ENCODE assay signal across 7 mouse cellular contexts in the genomic region with DNA sequence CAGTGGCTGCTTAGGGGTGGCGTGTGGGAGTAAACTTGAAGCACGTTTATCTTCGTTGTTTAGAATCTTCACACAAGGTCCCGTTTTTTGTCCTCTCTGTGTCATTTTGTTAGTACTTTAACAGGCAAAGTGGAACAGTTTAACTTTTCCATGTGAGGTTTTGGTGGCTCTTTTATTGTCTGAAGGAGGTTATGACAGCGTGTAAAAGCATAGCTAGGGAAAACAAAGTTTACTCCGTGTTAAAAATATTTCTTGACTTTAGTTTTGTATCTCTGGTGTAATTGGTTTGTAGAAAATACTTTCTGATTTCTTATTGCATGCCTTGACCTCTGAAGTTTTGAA. TPM values are rescaled to one million over a fixed set of nuclear protein-coding genes. Genes with fewer than 3 reads are reported as not detected.
DNase-seq lines count a peak whose midpoint lies in the region; ATAC-seq and TF ChIP-seq lines count a peak whose summit lies in the region.

No protein-coding gene starts in this region.

- peaks cover 9% of the 10 kb centered on the region for H3K4me1 ChIP-seq in lung, adult 2 months (ENCODE audit: control insufficient read depth, insufficient read depth, low read length)
- H3K4me1 ChIP-seq in embryonic facial prominence, embryonic 15.5 days = peaks cover 18% of the 10 kb centered on the region
- peaks cover 39% of the 10 kb centered on the region for H3K4me1 ChIP-seq in limb, embryonic 10.5 days
- H3K4me1 ChIP-seq in olfactory bulb, adult 2 months (ENCODE audit: control insufficient read depth, insufficient read depth, low read length) = peaks cover 4% of the 10 kb centered on the region

- H3K4me2 ChIP-seq in embryonic facial prominence, embryonic 15.5 days (replicated peaks) = peak overlapping the region; percentile 78

- WGBS in lung, adult 2 months = 1% methylated on average over 6 of the region's 6 CpGs
- WGBS in embryonic facial prominence, embryonic 15.5 days = 6% methylated on average over 6 of the region's 6 CpGs
- 14% methylated on average over 6 of the region's 6 CpGs for WGBS in limb, embryonic 10.5 days
- WGBS in olfactory bulb, adult 2 months = 7% methylated on average over 6 of the region's 6 CpGs

- H3K9ac ChIP-seq in embryonic facial prominence, embryonic 15.5 days = peak overlapping the region; percentile 70; the same call in 1 of the 2 replicates

- no peaks in the 10 kb centered on the region for H3K9me3 ChIP-seq in embryonic facial prominence, embryonic 15.5 days (replicated peaks)
- no peaks in the 10 kb centered on the region for H3K9me3 ChIP-seq in limb, embryonic 10.5 days (replicated peaks)

- no peak for TF ChIP-seq CTCF in lung, adult 2 months (IDR thresholded peaks at IDR 0.05; ENCODE audit: insufficient read depth, low read length)
- TF ChIP-seq CTCF in olfactory bulb, adult 2 months (IDR thresholded peaks at IDR 0.05; ENCODE audit: insufficient read depth, low read depth, low read length) = no peak

- H3K27ac ChIP-seq in embryonic facial prominence, embryonic 15.5 days (replicated peaks) = peak overlapping the region; percentile 94; the same call in 1 of the 2 replicates
- H3K27ac ChIP-seq in limb, embryonic 10.5 days = peak overlapping the region; percentile 96
- no peak overlapping the region for H3K27ac ChIP-seq in olfactory bulb, adult 2 months (ENCODE audit: insufficient read depth, low read depth, low read length)

- H3K4me3 ChIP-seq in lung, adult 2 months (replicated peaks; ENCODE audit: extremely low read depth, low read depth, low read length) = peak overlapping the region; percentile 92
- H3K4me3 ChIP-seq in embryonic facial prominence, embryonic 15.5 days (replicated peaks) = peak overlapping the region; percentile 66
- peak overlapping the region; percentile 95 for H3K4me3 ChIP-seq in limb, embryonic 10.5 days
- H3K4me3 ChIP-seq in olfactory bulb, adult 2 months (ENCODE audit: insufficient read depth, low read depth, low read length) = peak overlapping the region; percentile 93; the same call in 1 of the 2 replicates

- no peak for ATAC-seq in embryonic facial prominence, embryonic 15.5 days (ENCODE audit: insufficient number of reproducible peaks, low FRiP score, low TSS enrichment, low read depth)

- TF ChIP-seq POLR2A in lung, adult 2 months (IDR thresholded peaks at IDR 0.05; ENCODE audit: borderline replicate concordance, extremely low read depth, low read depth, low read length) = no peak
- TF ChIP-seq POLR2A in olfactory bulb, adult 2 months (IDR thresholded peaks at IDR 0.05; ENCODE audit: insufficient read depth, low read depth, low read length) = no peak

- H3K27me3 ChIP-seq in embryonic facial prominence, embryonic 15.5 days = no peaks in the 10 kb centered on the region
- H3K27me3 ChIP-seq in limb, embryonic 10.5 days (ENCODE audit: low read depth, poor library complexity, severe bottlenecking) = no peaks in the 10 kb centered on the region

- no peak for DNase-seq in lung, adult 2 months
- no peak for DNase-seq in lung, postnatal 36 days
- no peak for DNase-seq in limb, embryonic 10.5 days (ENCODE audit: low spot score)
- DNase-seq in cerebellum, postnatal 14 days = no peak
- no peak for DNase-seq in urinary bladder, postnatal 4 days (ENCODE audit: low spot score in 2 of 2)

- H3K36me3 ChIP-seq in embryonic facial prominence, embryonic 15.5 days = no peaks in the 10 kb centered on the region
- no peaks in the 10 kb centered on the region for H3K36me3 ChIP-seq in limb, embryonic 10.5 days

RNA-seq across cellular contexts. Expression of a gene that starts 1.0 kb away (rescaled TPM):
- polyA plus RNA-seq in lung, adult 2 months (2012; rRNA removed) = 9.1 and 11.6 TPM in 2 replicates
- 14.4 and 14.6 TPM in 2 replicates for polyA plus RNA-seq in embryonic facial prominence, embryonic 15.5 days (2015; fragmentation: Nextera tagmentation; extraction: Ambion mirVana)
- 7.5 and 8.5 TPM in 2 replicates for polyA plus RNA-seq in limb, embryonic 10.5 days (2016; fragmentation: Nextera tagmentation; extraction: Ambion mirVana)
- 61.8 TPM in 1 of 2 replicates, not detected in the other for polyA plus RNA-seq in olfactory bulb, adult 2 months (2012; ENCODE audit: insufficient read depth, insufficient read length, low replicate concordance, missing spikeins)
